ENCODE assay signal across 9 mouse cellular contexts in the genomic region with DNA sequence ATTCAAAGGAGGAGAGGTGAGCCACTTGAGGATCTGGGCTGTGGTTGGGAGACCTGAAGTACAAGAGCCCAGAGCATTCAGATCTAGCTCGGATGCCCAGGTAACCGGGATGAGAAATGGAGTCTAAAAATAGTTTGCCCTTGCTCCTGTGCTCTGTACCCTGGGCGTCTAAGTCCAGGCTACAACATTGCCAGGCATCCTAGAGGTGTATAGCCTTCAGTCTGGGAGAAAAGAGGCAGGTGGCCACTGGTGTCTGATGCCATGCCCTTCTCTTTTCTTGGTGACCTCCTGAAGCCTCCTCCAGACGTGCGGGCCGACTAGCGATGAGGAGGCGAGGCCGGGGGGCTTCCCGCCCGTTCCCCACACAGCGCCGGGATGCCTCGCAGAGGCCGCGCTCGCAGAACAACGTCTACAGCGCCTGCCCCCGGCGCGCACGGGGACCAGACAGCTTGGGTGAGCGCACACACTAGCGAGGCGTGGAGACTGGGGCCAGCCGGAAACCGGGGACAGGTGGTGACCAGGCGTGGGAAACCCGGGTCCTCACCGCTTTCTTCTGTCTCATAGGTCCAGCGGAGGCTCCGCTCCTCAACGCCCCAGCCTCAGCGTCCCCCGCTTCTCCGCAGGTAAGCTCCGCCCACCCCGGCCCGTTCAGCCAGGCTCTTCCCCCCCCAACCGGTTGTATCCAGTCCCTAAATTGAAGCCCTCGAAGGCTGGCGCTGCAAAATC. TPM values are rescaled to one million over a fixed set of nuclear protein-coding genes. Genes with fewer than 3 reads are reported as not detected.
DNase-seq lines count a peak whose midpoint lies in the region; ATAC-seq and TF ChIP-seq lines count a peak whose summit lies in the region.
"Had no signal": no experiment of that assay in that cellular context is flagged by ENCODE, and none has a peak within 500 bp of the region (broad histone marks: within the 10 kb centered on the region; RNA-seq: fewer than 3 reads in every experiment).

No protein-coding gene starts in this region.

- peak; percentile 45 for ATAC-seq in granulocyte monocyte progenitor cell, adult 5-6 weeks (replicated peaks; ENCODE audit: poor library complexity, severe bottlenecking)
- peak; percentile 35 for ATAC-seq in megakaryocyte progenitor cell, adult 5-6 weeks (replicated peaks; ENCODE audit: poor library complexity)
- ATAC-seq in stomach, embryonic 14.5 days (ENCODE audit: insufficient number of reproducible peaks, insufficient read depth, low FRiP score, low read depth), result peak; percentile 54; the same call in 1 of the 2 replicates

- H3K27me3 ChIP-seq in stomach, embryonic 14.5 days (ENCODE audit: control insufficient read depth, insufficient read depth, low read length), result no peaks in the 10 kb centered on the region

- H3K9ac ChIP-seq in stomach, embryonic 14.5 days (replicated peaks; ENCODE audit: low read depth, low read length), result no peak overlapping the region

- H3K27ac ChIP-seq in left cerebral cortex, adult 2 months, result no peak overlapping the region
- H3K27ac ChIP-seq in stomach, embryonic 14.5 days (ENCODE audit: low read length), result no peak overlapping the region

- H3K36me3 ChIP-seq in stomach, embryonic 14.5 days (ENCODE audit: control insufficient read depth, insufficient read depth, low read length), result no peaks in the 10 kb centered on the region

- 3% methylated on average over 43 of the region's 43 CpGs for WGBS in stomach, embryonic 14.5 days

- H3K4me1 ChIP-seq in stomach, embryonic 14.5 days (ENCODE audit: control insufficient read depth, insufficient read depth, low read length), result 0 out of 2 replicates have a peak, but pooled peaks cover 4% of the 10 kb centered on the region

- TF ChIP-seq POLR2A in brain, embryonic 14.5 days (IDR thresholded peaks at IDR 0.05; ENCODE audit: borderline replicate concordance, extremely low read depth, insufficient read depth, insufficient read length, poor library complexity, severe bottlenecking), result no peak

- H3K9me3 ChIP-seq in stomach, embryonic 14.5 days (ENCODE audit: control insufficient read depth, low read depth, low read length), result no peaks in the 10 kb centered on the region

- TF ChIP-seq CTCF in left cerebral cortex, adult 2 months (IDR thresholded peaks at IDR 0.05), result no peak
- TF ChIP-seq CTCF in brain, embryonic 14.5 days (IDR thresholded peaks at IDR 0.05; ENCODE audit: borderline replicate concordance, extremely low read depth, insufficient read depth, insufficient read length), result no peak

- H3K4me3 ChIP-seq in left cerebral cortex, adult 2 months, result peak overlapping the region; percentile 48
- H3K4me3 ChIP-seq in stomach, embryonic 14.5 days (ENCODE audit: low read depth, low read length), result peak overlapping the region; percentile 37

- H3K4me2 ChIP-seq in stomach, embryonic 14.5 days (replicated peaks; ENCODE audit: low read depth, low read length), result peak overlapping the region; percentile 78

- intact Hi-C loops in left cerebral cortex, adult 2 months (cut with DNase I), result loop anchor here (1.0 to 10.0 kb wide), 5 partner anchors 101 to 383 kb away; no protein-coding TSS in a partner anchor

- DNase-seq in left cerebral cortex, adult 2 months (ENCODE audit: extremely low spot score in 1 of 2, low spot score in 2 of 2), result peak; percentile 24 to 34
- DNase-seq in left cerebral cortex, adult 9 months (ENCODE audit: low spot score in 2 of 2), result no peak
- peak; percentile 69 for DNase-seq in brain, embryonic 14.5 days (ENCODE audit: low read depth)
- peak; percentile 50 to 72 for DNase-seq in kidney, postnatal 25 days
- no peak for DNase-seq in ovary, adult 18-20 months (ENCODE audit: low spot score)

RNA-seq across cellular contexts. Expression of a gene that starts 9.2 kb away (rescaled TPM):
- not detected for total RNA-seq in left cerebral cortex, adult 2 months (2021)
- not detected in 2 replicates for polyA plus RNA-seq in brain, embryonic 14.5 days (2012; rRNA removed)
- total RNA-seq in granulocyte monocyte progenitor cell, adult 5-6 weeks (2014; fragmentation: Nextera tagmentation), result not detected in 2 replicates
- total RNA-seq in granulocyte monocyte progenitor cell, adult 5-6 weeks (2017), result not detected in 2 replicates
- total RNA-seq in megakaryocyte progenitor cell, adult 5-6 weeks (2015), result not detected in 2 replicates
- not detected in 2 replicates for total RNA-seq in megakaryocyte progenitor cell, adult 5-6 weeks (2017)
- polyA plus RNA-seq in stomach, embryonic 14.5 days (2014; fragmentation: Nextera tagmentation; extraction: Ambion mirVana), result not detected in 2 replicates
- total RNA-seq: neutrophil, adult 5-6 weeks had no signal

RNA-seq across cellular contexts. Expression of a gene that starts 12.6 kb away (rescaled TPM):
- total RNA-seq in left cerebral cortex, adult 2 months (2021), result not detected
- 0.19 and 0.28 TPM in 2 replicates for polyA plus RNA-seq in brain, embryonic 14.5 days (2012; rRNA removed)
- not detected in 2 replicates for total RNA-seq in granulocyte monocyte progenitor cell, adult 5-6 weeks (2014; fragmentation: Nextera tagmentation)
- not detected in 2 replicates for total RNA-seq in granulocyte monocyte progenitor cell, adult 5-6 weeks (2017)
- total RNA-seq in megakaryocyte progenitor cell, adult 5-6 weeks (2015), result not detected in 2 replicates
- not detected in 2 replicates for total RNA-seq in megakaryocyte progenitor cell, adult 5-6 weeks (2017)
- not detected in 2 replicates for polyA plus RNA-seq in stomach, embryonic 14.5 days (2014; fragmentation: Nextera tagmentation; extraction: Ambion mirVana)

RNA-seq across cellular contexts. Expression of a gene that starts 33.2 kb away (rescaled TPM):
- total RNA-seq in left cerebral cortex, adult 2 months (2021), result not detected
- not detected in 2 replicates for polyA plus RNA-seq in brain, embryonic 14.5 days (2012; rRNA removed)
- not detected in 2 replicates for total RNA-seq in granulocyte monocyte progenitor cell, adult 5-6 weeks (2014; fragmentation: Nextera tagmentation)
- total RNA-seq in granulocyte monocyte progenitor cell, adult 5-6 weeks (2017), result not detected in 2 replicates
- total RNA-seq in megakaryocyte progenitor cell, adult 5-6 weeks (2015), result not detected in 2 replicates
- not detected in 2 replicates for total RNA-seq in megakaryocyte progenitor cell, adult 5-6 weeks (2017)
- not detected in 2 replicates for polyA plus RNA-seq in stomach, embryonic 14.5 days (2014; fragmentation: Nextera tagmentation; extraction: Ambion mirVana)
- total RNA-seq: neutrophil, adult 5-6 weeks had no signal

RNA-seq across cellular contexts. Expression of a gene that starts 51.6 kb away (rescaled TPM):
- under 1 TPM in 1 of 2 experiments, not detected in 1; 0.14 TPM for total RNA-seq in left cerebral cortex, adult 2 months (2021)
- 0.03 and 0.16 TPM in 2 replicates for polyA plus RNA-seq in brain, embryonic 14.5 days (2012; rRNA removed)
- total RNA-seq in granulocyte monocyte progenitor cell, adult 5-6 weeks (2014; fragmentation: Nextera tagmentation), result not detected in 2 replicates
- not detected in 2 replicates for total RNA-seq in granulocyte monocyte progenitor cell, adult 5-6 weeks (2017)
- total RNA-seq in megakaryocyte progenitor cell, adult 5-6 weeks (2015), result not detected in 2 replicates
- not detected in 2 replicates for total RNA-seq in megakaryocyte progenitor cell, adult 5-6 weeks (2017)
- not detected in 2 replicates for polyA plus RNA-seq in stomach, embryonic 14.5 days (2014; fragmentation: Nextera tagmentation; extraction: Ambion mirVana)

Comparison
In these comparisons a context has a peak if more than half of its experiments do, and no peak if none do; other contexts are left out.
1. DNase-seq: peak in left cerebral cortex, adult 2 months (2 of 2), brain, embryonic 14.5 days (single experiment) and kidney, postnatal 25 days (2 of 2); none in left cerebral cortex, adult 9 months (0 of 2) and ovary, adult 18-20 months (single experiment).
2. Peak in every context shown above with its lines, with median percentiles within 50 percentile points of each other: ATAC-seq.